Mouse (Mus musculus): ENCODE results near the gene Dach1.

DNA sequence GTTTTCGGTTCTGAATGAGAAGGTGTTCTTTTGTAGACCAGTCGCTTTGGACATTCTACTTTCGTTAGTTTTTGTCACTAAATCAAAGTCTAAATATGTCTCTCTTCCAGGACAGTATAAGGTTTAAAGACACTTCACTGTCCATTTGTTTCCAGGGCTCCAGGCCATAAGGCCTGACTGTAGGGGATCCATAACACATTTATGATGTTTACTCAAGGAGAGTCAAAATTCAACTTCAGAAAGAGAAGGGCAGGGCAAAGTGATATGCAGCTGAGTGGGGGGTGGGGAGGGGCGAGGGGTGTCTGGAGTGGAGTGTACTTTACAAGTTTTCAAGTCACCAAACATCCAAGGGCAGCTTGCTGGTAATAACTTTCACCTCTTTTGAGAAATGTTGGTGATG is 146.0 kb downstream of the Dach1 start:
- no peak for TF ChIP-seq CTCF (IDR thresholded peaks at IDR 0.05; ENCODE audit: low read depth, low read length)
- TF ChIP-seq POLR2A (IDR thresholded peaks at IDR 0.05; ENCODE audit: insufficient read depth, low read length) = no peak
- TF ChIP-seq EP300 (IDR thresholded peaks at IDR 0.05; ENCODE audit: insufficient read depth, low read depth, low read length) = no peak

Measured in ES-Bruce4 (cell line).